Mouse (Mus musculus): Measurements from ENCODE around the gene Mcidas. TPM values are rescaled to one million over a fixed set of nuclear protein-coding genes. Genes with fewer than 3 reads are reported as not detected.

The Mcidas gene
- polyA plus RNA-seq, 1 experiment from 2014 or later: 1.6 TPM

GRCm38 (mm10) chr13:113022467-113022866, 28.8 kb downstream of the Mcidas start:
- WGBS: 73% methylated on average over 8 of the region's 8 CpGs
- H3K27me3 ChIP-seq: peaks cover 2% of the 10 kb centered on the region; the same call in 1 of the 2 replicates
- no peak overlapping the region for H3K9ac ChIP-seq
- no peak for ATAC-seq (ENCODE audit: low FRiP score)
- H3K4me3 ChIP-seq: no peak overlapping the region
- H3K27ac ChIP-seq: no peak overlapping the region
- H3K9me3 ChIP-seq (replicated peaks): no peaks in the 10 kb centered on the region
- no peaks in the 10 kb centered on the region for H3K36me3 ChIP-seq
- no peak overlapping the region for H3K4me2 ChIP-seq (replicated peaks)
- H3K4me1 ChIP-seq: no peaks in the 10 kb centered on the region

DNA sequence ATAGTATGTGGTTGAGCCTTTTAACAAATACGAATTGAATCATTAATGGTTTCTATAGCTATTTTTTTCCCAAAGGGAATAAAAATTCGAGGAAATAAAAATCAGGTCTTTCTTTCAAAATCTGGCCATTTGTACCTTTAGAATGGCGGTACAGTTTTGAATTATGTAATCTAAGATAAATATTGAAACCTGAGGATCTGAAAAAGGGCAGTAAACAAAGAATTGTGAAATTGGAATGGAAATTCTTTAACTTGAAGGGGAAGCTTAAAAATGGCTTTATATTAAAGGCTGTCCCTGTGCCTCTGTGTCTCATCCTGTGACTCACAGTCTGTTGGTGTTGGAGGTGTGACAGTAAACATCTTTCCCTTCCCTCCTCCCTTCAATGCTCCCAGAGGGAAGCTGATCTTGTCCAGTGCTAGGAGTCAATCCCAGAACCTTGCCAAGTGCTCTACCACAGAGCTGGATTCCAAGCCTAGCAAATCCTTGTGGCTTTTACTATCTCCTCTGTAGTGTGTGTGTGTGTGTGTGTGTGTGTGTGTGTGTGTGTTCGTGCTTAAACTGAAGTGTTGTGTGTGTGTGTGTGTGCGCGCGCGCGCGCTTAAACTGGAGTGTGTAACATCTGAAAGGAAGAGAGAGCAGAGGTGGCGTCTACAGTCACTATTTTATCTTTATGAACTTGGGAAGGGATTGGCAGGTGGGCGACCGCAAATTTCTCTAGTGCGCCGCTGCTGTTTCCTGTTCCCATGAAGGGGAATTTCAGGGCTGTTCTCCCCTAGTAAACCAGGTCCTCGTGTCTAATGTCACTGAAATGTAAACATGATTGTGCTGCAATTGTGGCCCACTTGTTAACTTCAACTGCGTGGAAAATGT, 29.9 kb downstream of the Mcidas start:
- H3K27ac ChIP-seq: no peak overlapping the region
- H3K4me1 ChIP-seq: no peaks in the 10 kb centered on the region
- no peaks in the 10 kb centered on the region for H3K9me3 ChIP-seq (replicated peaks)
- ATAC-seq (ENCODE audit: low FRiP score): no peak
- no peak overlapping the region for H3K4me2 ChIP-seq (replicated peaks)
- peaks cover 2% of the 10 kb centered on the region; the same call in 1 of the 2 replicates for H3K27me3 ChIP-seq
- H3K4me3 ChIP-seq: no peak overlapping the region
- no peaks in the 10 kb centered on the region for H3K36me3 ChIP-seq
- 87% methylated on average over 17 of the region's 17 CpGs for WGBS
- H3K9ac ChIP-seq: no peak overlapping the region

DNA sequence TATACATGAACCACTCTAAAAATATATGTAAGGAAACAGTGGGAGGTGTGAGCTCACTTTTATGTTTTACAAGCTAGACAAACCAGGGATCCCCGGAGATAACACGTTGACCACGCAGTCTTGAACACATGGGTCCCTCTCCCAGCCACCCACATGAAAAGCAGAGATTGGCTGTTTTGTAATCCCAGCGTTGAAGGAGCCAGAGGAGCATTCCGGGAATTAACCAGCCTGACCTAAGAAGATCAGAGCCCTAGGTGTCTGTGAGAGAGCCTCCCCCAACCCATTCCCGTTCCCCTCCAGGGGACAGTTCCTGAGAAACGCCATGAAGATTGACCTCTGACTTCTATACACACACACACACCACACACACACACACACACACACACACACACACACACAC, 37.7 kb downstream of the Mcidas start:
- H3K27ac ChIP-seq: no peak overlapping the region
- no peaks in the 10 kb centered on the region for H3K36me3 ChIP-seq
- H3K4me3 ChIP-seq: peak overlapping the region; percentile 55
- H3K27me3 ChIP-seq: peaks cover 47% of the 10 kb centered on the region
- peak overlapping the region; percentile 92 for H3K4me2 ChIP-seq (replicated peaks)
- peak; percentile 13 for ATAC-seq (ENCODE audit: low FRiP score)
- H3K9me3 ChIP-seq (replicated peaks): no peaks in the 10 kb centered on the region
- WGBS: under 1% methylated on average over 7 of the region's 7 CpGs
- peak overlapping the region; percentile 67 for H3K9ac ChIP-seq
- H3K4me1 ChIP-seq: peaks cover 19% of the 10 kb centered on the region

GRCm38 (mm10) chr13:113031792-113032571, 38.3 kb downstream of the Mcidas start:
- under 1% methylated on average over 40 of the region's 40 CpGs for WGBS
- peak overlapping the region; percentile 72 for H3K27ac ChIP-seq
- peak overlapping the region; percentile 92 for H3K4me2 ChIP-seq (replicated peaks)
- H3K36me3 ChIP-seq: no peaks in the 10 kb centered on the region
- peak; percentile 67 for ATAC-seq (ENCODE audit: low FRiP score)
- H3K9ac ChIP-seq: peak overlapping the region; percentile 67
- peaks cover 47% of the 10 kb centered on the region for H3K27me3 ChIP-seq
- peaks cover 19% of the 10 kb centered on the region for H3K4me1 ChIP-seq
- H3K4me3 ChIP-seq: peak overlapping the region; percentile 55
- H3K9me3 ChIP-seq (replicated peaks): no peaks in the 10 kb centered on the region

- H3K27ac ChIP-seq: no peak overlapping the region
- peaks cover 19% of the 10 kb centered on the region for H3K4me1 ChIP-seq
- no peak overlapping the region for H3K4me3 ChIP-seq
- no peaks in the 10 kb centered on the region for H3K36me3 ChIP-seq
- H3K9ac ChIP-seq: no peak overlapping the region
- no peak overlapping the region for H3K4me2 ChIP-seq (replicated peaks)
- ATAC-seq (ENCODE audit: low FRiP score): no peak
- H3K27me3 ChIP-seq: peaks cover 50% of the 10 kb centered on the region
- no peaks in the 10 kb centered on the region for H3K9me3 ChIP-seq (replicated peaks)
Observed at GRCm38 (mm10) chr13:113032831-113033230, 39.2 kb downstream of the Mcidas start.

- peak overlapping the region; percentile 98 for H3K4me2 ChIP-seq (replicated peaks)
- peak overlapping the region; percentile 51 for H3K4me3 ChIP-seq
- no peak for ATAC-seq (ENCODE audit: low FRiP score)
- H3K4me1 ChIP-seq: peaks cover 19% of the 10 kb centered on the region
- H3K9me3 ChIP-seq (replicated peaks): no peaks in the 10 kb centered on the region
- no peak overlapping the region for H3K9ac ChIP-seq
- no peaks in the 10 kb centered on the region for H3K36me3 ChIP-seq
- H3K27me3 ChIP-seq: peaks cover 47% of the 10 kb centered on the region
- no peak overlapping the region for H3K27ac ChIP-seq
- WGBS: 4% methylated on average over 11 of the region's 11 CpGs
Observed at GRCm38 (mm10) chr13:113034271-113034886, 40.7 kb downstream of the Mcidas start.

GRCm38 (mm10) chr13:113034950-113035421, 41.3 kb downstream of the Mcidas start, which contains the start of gene Cdc20b:
Cdc20b (plus strand) TSS chr13:113035111.
- no peaks in the 10 kb centered on the region for H3K9me3 ChIP-seq (replicated peaks)
- no peak within 1 kb of the TSS for H3K27ac ChIP-seq
- WGBS: 0% methylated on average over 46 of the region's 46 CpGs
- peaks cover 19% of the 10 kb centered on the region for H3K4me1 ChIP-seq
- no peaks in the 10 kb centered on the region for H3K36me3 ChIP-seq
- peak within 1 kb of the TSS; percentile 51 for H3K4me3 ChIP-seq
- ATAC-seq (ENCODE audit: low FRiP score): 0 out of 2 replicates have a peak, but pooled peaks have one; percentile 17
- peaks cover 42% of the 10 kb centered on the region for H3K27me3 ChIP-seq
- H3K4me2 ChIP-seq (replicated peaks): peak within 1 kb of the TSS; percentile 98
- peak within 1 kb of the TSS; percentile 59 for H3K9ac ChIP-seq

DNA sequence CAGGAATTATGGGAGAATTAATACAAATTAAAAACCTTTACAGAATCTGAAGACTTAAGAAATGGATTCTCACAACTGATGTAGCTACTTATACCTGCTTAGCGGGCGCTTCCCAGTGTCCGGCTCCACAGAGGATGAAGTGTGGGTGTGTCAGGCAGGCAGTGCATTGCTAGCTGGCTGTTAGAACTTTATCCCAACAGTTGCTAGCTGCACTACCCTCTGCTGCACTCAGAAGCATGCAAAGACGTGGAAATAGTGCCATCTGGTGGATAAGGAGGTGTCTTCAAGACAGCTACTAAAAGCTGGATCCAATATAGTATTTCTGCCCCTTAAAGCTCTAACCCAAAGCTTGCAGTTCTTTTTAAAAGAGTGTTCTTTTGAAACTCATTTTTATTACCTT, 42.2 kb downstream of the Mcidas start:
- Histone ChIP-seq H3K4me2 (replicated peaks) (peak overlapping the region; percentile 98), H3K27ac (no peak overlapping the region), H3K9ac (no peak overlapping the region), H3K4me1 (peaks cover 19% of the 10 kb centered on the region), H3K36me3 (no peaks in the 10 kb centered on the region), H3K4me3 (peak overlapping the region; percentile 51), H3K9me3 (replicated peaks) (no peaks in the 10 kb centered on the region), H3K27me3 (peaks cover 39% of the 10 kb centered on the region)
- WGBS: 1% methylated on average over 4 of the region's 4 CpGs
- ATAC-seq (ENCODE audit: low FRiP score): peak; percentile 70

GRCm38 (mm10) chr13:113044876-113045275, 51.2 kb downstream of the Mcidas start:
- Histone ChIP-seq H3K4me2 (replicated peaks) (peak overlapping the region; percentile 54), H3K36me3 (no peaks in the 10 kb centered on the region), H3K27me3 (no peaks in the 10 kb centered on the region), H3K4me1 (peaks cover 4% of the 10 kb centered on the region), H3K4me3 (peak overlapping the region; percentile 47), H3K9me3 (replicated peaks) (no peaks in the 10 kb centered on the region), H3K9ac (no peak overlapping the region), H3K27ac (no peak overlapping the region)
- 81% methylated on average over 3 of the region's 3 CpGs for WGBS
- ATAC-seq (ENCODE audit: low FRiP score): no peak

- Histone ChIP-seq H3K27me3 (no peaks in the 10 kb centered on the region), H3K4me2 (replicated peaks) (peak overlapping the region; percentile 54), H3K9ac (peak overlapping the region; percentile 46), H3K9me3 (replicated peaks) (no peaks in the 10 kb centered on the region), H3K4me3 (peak overlapping the region; percentile 47), H3K27ac (no peak overlapping the region), H3K4me1 (peaks cover 4% of the 10 kb centered on the region), H3K36me3 (no peaks in the 10 kb centered on the region)
- ATAC-seq (ENCODE audit: low FRiP score): no peak
- WGBS: 27% methylated on average over 18 of the region's 18 CpGs
Observed at GRCm38 (mm10) chr13:113045458-113046110, 51.9 kb downstream of the Mcidas start.

DNA sequence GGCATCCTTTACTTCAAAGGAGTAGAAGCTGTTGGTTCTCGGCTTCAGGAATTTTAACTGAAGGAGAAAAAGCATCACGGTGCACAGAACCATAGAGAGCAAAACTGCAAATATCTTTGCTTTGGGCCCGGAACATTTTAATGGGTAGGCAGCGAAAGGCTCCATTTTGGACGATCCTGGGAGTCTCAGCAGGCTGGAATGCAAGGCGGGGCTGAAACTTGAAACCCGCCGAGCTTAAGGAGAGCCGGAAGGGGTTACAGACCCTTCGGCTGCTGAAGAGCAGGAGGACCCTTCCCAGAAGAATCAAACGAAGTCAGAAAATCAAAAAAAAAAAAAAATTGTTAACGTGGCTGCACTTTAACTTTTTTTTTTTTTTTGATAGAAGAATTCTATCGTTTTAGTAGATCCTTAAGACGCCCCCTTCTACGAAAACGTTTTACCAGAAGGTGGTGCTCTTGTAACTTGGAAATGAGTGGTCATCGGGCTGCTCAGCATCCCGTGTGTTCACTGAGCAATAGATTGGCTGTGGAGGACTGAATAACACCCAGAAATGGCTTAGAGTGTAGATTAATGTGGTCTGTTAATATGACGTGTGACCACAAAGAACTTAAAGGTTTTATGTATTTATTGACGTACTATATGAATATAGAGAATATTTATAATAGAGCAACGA, 52.7 kb downstream of the Mcidas start, which contains the start of gene Gpx8:
TSS of gene Gpx8 (minus strand) at position 200 of the 673 bp plus-strand sequence.
- Histone ChIP-seq H3K27ac (no peak within 1 kb of the TSS), H3K27me3 (no peaks in the 10 kb centered on the region), H3K9ac (peak within 1 kb of the TSS; percentile 46), H3K9me3 (replicated peaks) (no peaks in the 10 kb centered on the region), H3K4me2 (replicated peaks) (peak within 1 kb of the TSS; percentile 54), H3K36me3 (no peaks in the 10 kb centered on the region), H3K4me1 (peaks cover 4% of the 10 kb centered on the region), H3K4me3 (peak within 1 kb of the TSS; percentile 47)
- ATAC-seq (ENCODE audit: low FRiP score): peak; percentile 87
- 6% methylated on average over 21 of the region's 21 CpGs for WGBS

Data from hindbrain, embryonic 12.5 days (tissue).